Mouse (Mus musculus): ENCODE measurements around the gene Slc38a5. TPM values are rescaled to one million over a fixed set of nuclear protein-coding genes. Genes with fewer than 3 reads are reported as not detected.

The Slc38a5 gene
- polyA plus RNA-seq, 1 experiment from 2014 or later: 41.2 TPM

Other genes starting within 250 kb of the Slc38a5 start
- 34.6 and 42.5 TPM in 2 replicates for gene Suv39h1, start 196.4 kb upstream of the Slc38a5 start, polyA plus RNA-seq (2015; fragmentation: Nextera tagmentation; extraction: Ambion mirVana)
- 0.14 and 2.0 TPM in 2 replicates for gene Was, start 180.6 kb upstream of the Slc38a5 start, polyA plus RNA-seq (2015; fragmentation: Nextera tagmentation; extraction: Ambion mirVana)
- gene Wdr13, start 138.2 kb upstream of the Slc38a5 start, polyA plus RNA-seq (2015; fragmentation: Nextera tagmentation; extraction: Ambion mirVana): 56.2 and 64.9 TPM in 2 replicates
- gene Rbm3, start 125.3 kb upstream of the Slc38a5 start, polyA plus RNA-seq (2015; fragmentation: Nextera tagmentation; extraction: Ambion mirVana): 309 and 341 TPM in 2 replicates
- gene Tbc1d25, start 95.0 kb upstream of the Slc38a5 start, polyA plus RNA-seq (2015; fragmentation: Nextera tagmentation; extraction: Ambion mirVana): 22.7 and 23.3 TPM in 2 replicates
- gene Ebp, start 77.6 kb upstream of the Slc38a5 start, polyA plus RNA-seq (2015; fragmentation: Nextera tagmentation; extraction: Ambion mirVana): 32.1 and 36.2 TPM in 2 replicates
- gene Porcn, start 64.6 kb upstream of the Slc38a5 start, polyA plus RNA-seq (2015; fragmentation: Nextera tagmentation; extraction: Ambion mirVana): 41.9 and 48.9 TPM in 2 replicates
- gene Ftsj1, start 18.7 kb upstream of the Slc38a5 start, polyA plus RNA-seq (2015; fragmentation: Nextera tagmentation; extraction: Ambion mirVana): 44.7 and 47.1 TPM in 2 replicates
- gene Ssxb10, start 56.3 kb downstream of the Slc38a5 start, polyA plus RNA-seq (2015; fragmentation: Nextera tagmentation; extraction: Ambion mirVana): not detected in 2 replicates
- gene Ssxb9, start 95.8 kb downstream of the Slc38a5 start, polyA plus RNA-seq (2015; fragmentation: Nextera tagmentation; extraction: Ambion mirVana): not detected in 2 replicates
- not detected in 2 replicates for gene Ssxb1, start 142.2 kb downstream of the Slc38a5 start, polyA plus RNA-seq (2015; fragmentation: Nextera tagmentation; extraction: Ambion mirVana)
- not detected in 2 replicates for gene Ssxb2, start 190.6 kb downstream of the Slc38a5 start, polyA plus RNA-seq (2015; fragmentation: Nextera tagmentation; extraction: Ambion mirVana)

Measured in neural tube, embryonic 15.5 days (tissue).